Mouse (Mus musculus): Measurements from ENCODE around the gene Ptpn23.

GRCm38 (mm10) chr9:110436041-110436440 lies 28.0 kb upstream of the Ptpn23 start:
- TF ChIP-seq CTCF (IDR thresholded peaks at IDR 0.05; ENCODE audit: control insufficient read depth, insufficient read depth, insufficient read length) (no peak), MYOG (IDR thresholded peaks at IDR 0.05; ENCODE audit: control insufficient read depth, extremely low read depth, insufficient read length) (no peak)
